Mouse (Mus musculus) retina, postnatal 1 day (tissue): ENCODE results near the gene Mfsd4b5.
"Not testable (repeated sequence)": the region's sequence is repeated elsewhere in the genome, so short reads cannot be mapped to it uniquely, and the experiment has no call there.

Experiments used
- DNase-seq: peaks from one replicate; pipeline ENCODE4 v3.0.0-alpha.2; 2012

Mfsd4b5 gene

GRCm38 (mm10) chr10:39961906-39962305, 24.5 kb downstream of the Mfsd4b5 start:
- no peak for DNase-seq

GRCm38 (mm10) chr10:39960441-39960822, 26.0 kb downstream of the Mfsd4b5 start:
- DNase-seq = no peak

GRCm38 (mm10) chr10:39959761-39960440, 26.5 kb downstream of the Mfsd4b5 start, which contains the start of gene Mfsd4b3:
Gene Mfsd4b3, minus strand, starts transcription at chr10:39960153.
- DNase-seq = peak; percentile 97

- peak; percentile 26 for DNase-seq
Measured at GRCm38 (mm10) chr10:39958266-39958665, 28.2 kb downstream of the Mfsd4b5 start.

GRCm38 (mm10) chr10:39956340-39956878, 30.0 kb downstream of the Mfsd4b5 start:
- DNase-seq = no peak

- DNase-seq = no peak
Measured at GRCm38 (mm10) chr10:39955163-39955562, 31.3 kb downstream of the Mfsd4b5 start.

- DNase-seq = no peak
Measured at GRCm38 (mm10) chr10:39949377-39949954, 37.0 kb downstream of the Mfsd4b5 start.

- not testable (repeated sequence) for DNase-seq
Measured at GRCm38 (mm10) chr10:39947195-39947594, 39.3 kb downstream of the Mfsd4b5 start.

- no peak for DNase-seq
Measured at GRCm38 (mm10) chr10:39936553-39936952, 49.9 kb downstream of the Mfsd4b5 start.

GRCm38 (mm10) chr10:39926616-39927139, 59.8 kb downstream of the Mfsd4b5 start, which contains the start of gene Mfsd4b2:
Gene Mfsd4b2, minus strand, starts transcription at chr10:39926923.
- peak; percentile 60 for DNase-seq

- not testable (repeated sequence) for DNase-seq
Measured at GRCm38 (mm10) chr10:39924556-39924955, 61.9 kb downstream of the Mfsd4b5 start.

- no peak for DNase-seq
Measured at GRCm38 (mm10) chr10:39912616-39913015, 73.8 kb downstream of the Mfsd4b5 start.

GRCm38 (mm10) chr10:39908768-39909441, 77.5 kb downstream of the Mfsd4b5 start:
- DNase-seq = no peak
